Mouse (Mus musculus) thymus, postnatal 36 days (tissue): ENCODE measurements around the gene Mical1.

ENCODE experiments used
- DNase-seq, 2 experiments: peaks; one replicate each; pipeline ENCODE4 v3.0.0; 2022; ENCODE audit warnings: mixed read lengths in 2 of 2

The Mical1 gene

GRCm38 (mm10) chr10:41477278-41478181, 1.4 kb downstream of the Mical1 start:
- DNase-seq = peak; percentile 70 to 80

GRCm38 (mm10) chr10:41479961-41480360, 3.8 kb downstream of the Mical1 start:
- no peak for DNase-seq

DNA sequence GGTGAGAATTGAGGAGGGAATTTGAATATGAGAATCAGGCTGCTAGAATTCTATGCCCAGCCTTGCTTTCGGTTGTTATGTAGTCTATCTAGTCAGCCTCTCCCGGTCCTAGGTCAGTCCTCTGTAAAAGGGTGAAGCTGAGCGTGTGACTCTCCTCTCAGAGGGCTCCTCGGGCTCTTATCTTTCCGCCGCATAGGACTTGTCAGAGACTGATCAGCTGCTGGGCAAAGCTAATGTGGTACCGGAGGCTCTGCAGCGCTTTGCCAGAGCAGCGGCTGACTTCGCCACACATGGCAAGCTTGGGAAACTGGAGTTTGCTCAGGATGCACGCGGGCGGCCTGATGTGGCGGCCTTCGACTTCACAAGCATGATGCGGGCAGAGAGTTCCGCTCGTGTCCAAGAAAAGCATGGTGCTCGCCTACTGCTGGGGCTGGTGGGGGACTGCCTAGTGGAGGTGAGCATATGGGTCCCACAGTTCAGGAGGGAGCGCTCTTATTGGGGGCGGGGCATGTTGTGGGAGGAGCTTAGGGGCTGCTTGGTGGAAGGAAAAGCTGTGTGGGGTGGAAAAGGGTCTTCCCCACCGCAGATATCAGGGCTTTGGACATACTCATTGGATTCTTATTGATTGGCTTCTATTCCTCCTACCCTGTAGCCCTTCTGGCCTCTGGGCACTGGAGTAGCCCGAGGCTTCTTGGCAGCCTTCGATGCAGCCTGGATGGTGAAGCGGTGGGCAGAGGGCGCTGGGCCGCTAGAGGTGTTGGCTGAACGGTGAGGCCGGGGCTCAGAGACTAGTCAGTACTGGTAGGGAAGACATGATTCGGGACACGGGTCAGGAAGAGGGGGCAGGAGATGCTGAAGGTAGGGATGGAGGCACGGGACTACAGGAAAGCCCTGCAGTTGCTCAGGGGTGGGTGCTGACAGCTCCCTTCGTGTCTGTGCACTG, 5.1 kb downstream of the Mical1 start:
- no peak for DNase-seq

DNA sequence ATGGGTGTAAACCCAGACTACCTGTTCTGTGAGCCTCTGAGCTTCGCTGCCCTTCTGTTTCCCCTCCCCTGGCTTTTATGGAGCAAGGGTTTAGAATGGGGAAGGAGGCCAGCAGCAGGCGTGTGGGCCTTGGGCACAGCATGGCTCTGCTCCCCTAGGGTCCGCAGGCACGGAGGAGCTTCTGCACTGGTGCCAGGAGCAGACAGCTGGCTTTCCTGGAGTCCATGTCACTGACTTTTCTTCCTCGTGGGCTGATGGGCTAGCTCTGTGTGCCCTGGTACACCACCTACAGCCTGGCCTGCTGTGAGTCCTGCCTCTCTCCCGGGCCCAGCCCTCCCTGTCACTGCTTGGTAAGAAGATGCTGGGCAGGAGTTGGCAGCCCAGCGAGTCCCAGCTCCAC, 6.3 kb downstream of the Mical1 start:
- no peak for DNase-seq

GRCm38 (mm10) chr10:41485778-41486177, 9.7 kb downstream of the Mical1 start:
- DNase-seq = no peak

GRCm38 (mm10) chr10:41486506-41487170, 10.5 kb downstream of the Mical1 start:
- DNase-seq = no peak

- no peak for DNase-seq
These were observed 12.8 kb downstream of the Mical1 start for GRCm38 (mm10) chr10:41488877-41489276.

- DNase-seq = no peak
These were observed 13.2 kb downstream of the Mical1 start for GRCm38 (mm10) chr10:41489294-41489693.

GRCm38 (mm10) chr10:41489708-41490517, 13.8 kb downstream of the Mical1 start, which contains the start of the genes Smpd2 and Ppil6:
Gene Smpd2 (minus strand): TSS chr10:41490369.
Gene Ppil6 (plus strand): TSS chr10:41490439.
- peak; percentile 94 to 96 for DNase-seq

DNA sequence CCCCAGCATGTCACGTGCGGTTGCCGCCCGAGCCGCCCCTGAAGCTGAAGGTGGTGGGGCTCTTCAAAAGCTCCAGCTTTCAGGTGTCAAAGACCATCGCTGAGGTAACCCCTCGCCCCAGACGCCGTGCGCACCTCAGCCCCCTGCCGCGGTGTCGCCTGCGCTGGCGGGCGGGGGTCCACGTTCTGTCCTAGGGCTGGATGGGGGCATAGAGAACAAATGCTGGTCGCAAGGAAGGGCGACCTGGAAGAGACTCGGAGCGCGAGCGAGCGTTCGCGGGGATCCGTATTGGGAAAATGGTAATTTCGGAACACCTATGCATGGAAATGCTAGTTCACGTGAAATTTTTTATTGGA, 14.4 kb downstream of the Mical1 start:
- DNase-seq = no peak

- DNase-seq = no peak
These were observed 15.0 kb downstream of the Mical1 start for GRCm38 (mm10) chr10:41491111-41491510.

DNA sequence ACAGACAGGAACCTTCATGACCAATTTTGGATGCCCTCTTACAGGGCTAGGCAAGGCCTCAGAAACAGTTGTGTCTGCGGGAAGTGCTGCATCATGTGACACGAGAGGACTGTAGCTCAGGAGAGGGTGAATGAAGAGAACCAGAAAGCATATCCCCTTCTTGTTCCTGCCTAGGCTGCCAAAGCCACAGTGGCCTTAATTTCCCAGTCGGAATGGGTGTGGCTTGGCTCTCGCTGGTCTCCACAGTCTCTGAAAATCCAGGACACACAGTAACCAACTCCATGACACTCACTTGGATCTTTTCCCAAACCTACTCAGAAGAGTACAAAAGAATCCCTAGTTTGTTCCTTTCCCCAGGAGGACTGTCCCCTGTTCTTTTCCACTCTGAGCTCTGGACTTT, 24.8 kb downstream of the Mical1 start:
- no peak for DNase-seq

GRCm38 (mm10) chr10:41504996-41505395, 28.9 kb downstream of the Mical1 start:
- no peak for DNase-seq

DNA sequence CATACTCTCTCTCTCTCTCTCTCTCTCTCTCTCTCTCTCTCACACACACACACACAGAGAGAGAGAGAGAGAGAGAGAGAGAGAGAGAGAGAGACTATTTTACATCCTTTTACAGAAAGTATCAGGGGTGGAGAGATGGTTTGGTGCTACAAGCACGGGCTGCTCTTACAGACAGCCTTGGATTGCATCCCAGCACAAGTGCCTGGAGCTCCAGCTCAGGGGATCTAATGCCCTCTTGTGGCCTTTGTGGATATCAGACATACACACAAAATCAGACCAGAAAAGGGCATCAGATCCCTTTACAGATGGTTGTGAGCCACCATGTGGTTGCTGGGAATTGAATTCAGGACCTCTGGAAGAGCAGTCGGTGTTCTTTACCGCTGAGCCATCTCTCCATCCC, 29.3 kb downstream of the Mical1 start:
- peak; percentile 34 to 48 for DNase-seq

- peak; percentile 44 to 47 for DNase-seq
These were observed 33.0 kb downstream of the Mical1 start for GRCm38 (mm10) chr10:41509160-41509559.

DNA sequence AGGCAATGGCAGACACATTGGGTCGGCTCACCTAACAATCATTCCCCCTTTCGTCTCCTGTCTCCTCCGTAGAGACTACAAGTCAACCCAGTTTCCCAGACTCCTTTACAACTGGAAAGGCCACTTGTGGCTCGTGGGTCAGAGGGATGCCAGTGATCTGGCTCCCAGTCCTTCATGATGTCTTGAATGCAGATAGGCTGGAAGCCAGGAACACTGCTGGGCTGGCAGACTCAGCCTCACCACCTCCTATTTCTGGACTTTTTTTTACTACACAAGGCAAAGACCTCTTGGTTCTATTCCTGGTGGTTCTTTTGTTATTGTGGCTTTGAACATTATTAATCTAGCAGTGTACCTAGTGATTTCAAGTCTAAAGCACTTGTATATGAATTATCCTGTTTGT, 38.2 kb downstream of the Mical1 start:
- no peak for DNase-seq

DNA sequence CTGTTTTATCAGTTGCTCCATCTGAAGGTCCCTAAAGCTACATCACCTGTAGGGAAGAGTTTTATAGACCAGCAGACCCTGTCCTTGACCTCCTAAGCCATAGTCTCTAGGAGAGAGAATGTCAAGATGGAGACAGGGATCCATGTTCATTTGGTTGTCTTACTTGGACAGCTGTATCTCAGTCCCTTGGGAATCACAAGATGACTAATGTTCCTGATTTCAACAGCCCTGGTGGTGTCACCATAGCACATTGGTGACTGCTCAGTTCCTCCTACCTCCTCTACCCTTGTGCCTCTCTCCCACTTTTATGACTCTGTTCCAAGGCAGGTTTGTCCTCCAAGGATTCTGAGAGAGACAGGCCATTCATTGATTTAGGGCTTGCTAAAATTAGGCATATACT, 38.8 kb downstream of the Mical1 start:
- DNase-seq = no peak

DNA sequence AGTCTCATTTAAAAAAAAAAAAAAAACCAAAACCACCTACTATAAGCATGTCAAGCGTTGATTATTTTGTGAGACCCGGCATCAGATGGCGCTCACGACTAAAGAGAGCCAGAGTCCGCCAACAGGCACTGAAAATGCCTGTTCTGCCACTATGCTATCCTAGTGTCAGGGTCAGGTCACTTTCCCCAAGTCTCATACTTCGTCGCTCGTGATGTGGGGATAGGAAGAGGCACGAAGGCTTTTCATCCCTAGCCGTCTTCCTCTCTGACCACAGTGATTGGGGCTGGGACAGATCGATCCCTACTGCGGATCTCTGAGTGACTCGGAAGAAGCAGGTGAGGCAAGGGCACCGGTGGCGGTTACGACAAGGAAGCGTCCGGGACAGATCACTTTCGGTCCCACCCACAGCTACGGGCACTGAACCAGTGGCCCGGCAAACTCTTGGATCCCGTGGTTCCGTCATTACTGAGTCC, 42.4 kb downstream of the Mical1 start:
- peak; percentile 88 to 90 for DNase-seq

DNA sequence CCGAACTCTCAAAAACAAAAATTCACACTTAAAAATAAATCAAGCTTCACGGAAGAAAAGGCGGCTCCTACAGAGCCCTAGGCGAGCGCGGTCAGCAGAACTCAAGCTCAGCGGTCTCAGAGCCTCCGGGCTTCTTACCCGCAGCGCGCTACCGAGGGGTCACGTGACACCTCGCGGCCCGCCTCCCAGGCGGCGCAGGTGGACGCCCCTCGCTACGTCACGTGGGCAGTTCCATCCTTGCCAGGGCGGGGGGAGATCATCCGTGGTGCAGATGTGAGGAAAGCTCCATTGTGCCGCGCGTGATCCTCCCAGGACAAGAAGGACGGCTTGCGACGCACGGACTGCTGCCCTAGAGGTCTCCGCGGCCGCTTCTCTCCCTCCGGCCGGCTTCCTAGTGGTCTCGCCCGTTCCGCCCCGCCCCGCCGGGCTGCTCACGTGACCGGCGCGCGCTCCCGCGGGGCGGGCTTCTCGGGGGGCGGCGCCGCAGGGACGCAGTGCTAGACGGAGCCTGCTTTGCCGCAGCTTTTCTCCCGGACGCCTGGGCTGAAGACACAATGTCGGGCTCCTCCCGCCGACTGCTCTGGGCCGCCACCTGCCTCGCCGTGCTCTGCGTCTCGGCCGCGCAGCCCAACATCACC, 43.0 kb downstream of the Mical1 start, which contains the start of gene Cd164:
Gene Cd164 (plus strand): TSS at position 434 of the 638 bp plus-strand sequence.
- peak; percentile 90 to 92 for DNase-seq

- peak; percentile 73 to 76 for DNase-seq
These were observed 43.7 kb downstream of the Mical1 start for GRCm38 (mm10) chr10:41519640-41520409.

GRCm38 (mm10) chr10:41520410-41520673, 44.2 kb downstream of the Mical1 start:
- no peak for DNase-seq
